Mouse (Mus musculus) small intestine, adult 2 months (tissue): ENCODE measurements around the gene Svip. TPM values are rescaled to one million over a fixed set of nuclear protein-coding genes. Genes with fewer than 3 reads are reported as not detected.

Experiments
- H3K27ac ChIP-seq: fragments of 200-500 bp; 2 replicates; pipeline ENCODE4 v1.5.1; 2012; ENCODE audit warnings: low read depth, low read length, control low read depth, inconsistent platforms; ENCODE audit not compliant: insufficient read depth
- H3K27me3 ChIP-seq: fragments of 200-500 bp; 2 replicates; pipeline ENCODE4 v1.6.1; 2012; ENCODE audit warnings: mild to moderate bottlenecking, moderate library complexity, low read length, inconsistent platforms; ENCODE audit not compliant: control insufficient read depth, insufficient read depth
- H3K36me3 ChIP-seq: fragments of 200-500 bp; 2 replicates; pipeline ENCODE4 v1.6.1; 2012; ENCODE audit warnings: mild to moderate bottlenecking, low read length, control low read depth, inconsistent platforms; ENCODE audit not compliant: control insufficient read depth, insufficient read depth
- H3K4me1 ChIP-seq: fragments of 200-500 bp; 2 replicates; pipeline ENCODE4 v1.6.1; 2012; ENCODE audit warnings: low read length, inconsistent platforms, mixed read lengths; ENCODE audit not compliant: control insufficient read depth, insufficient read depth, insufficient read length
- H3K4me3 ChIP-seq: fragments of 200-500 bp; 2 replicates; pipeline ENCODE4 v1.5.1; 2012; ENCODE audit warnings: low read depth, mild to moderate bottlenecking, control low read depth, inconsistent platforms, low read length, moderate library complexity
- CTCF ChIP-seq: fragments of 200-500 bp; IDR thresholded peaks from 2 replicates; pipeline ENCODE4 v1.5.1; 2012; ENCODE audit warnings: low read depth, mild to moderate bottlenecking, control low read depth, inconsistent platforms, low read length, moderate library complexity, mixed read lengths; ENCODE audit not compliant: insufficient replicate concordance, insufficient read length; ENCODE audit errors: extremely low read depth
- POLR2A ChIP-seq: fragments of 200-500 bp; IDR thresholded peaks from 2 replicates; pipeline ENCODE4 v1.6.1; 2012; ENCODE audit warnings: low read depth, mild to moderate bottlenecking, control low read depth, inconsistent platforms, low read length, moderate library complexity
- WGBS: fragments of 180-500 bp; shearing (Covaris S2); methylation state at CpG from one replicate; pipeline ENCODE4 v1.1.7; 2018; 5-methylcytosine and 5-hydroxymethylcytosine counted together
- polyA plus RNA-seq: library from polyadenylated mRNA; depleted of rRNA; stranded (reverse); fragments of >200 nt; gene quantifications from 2 replicates; pipeline ENCODE4 v1.2.3, GENCODE M21; 2012; rRNA removed

Svip gene
- polyA plus RNA-seq, 1 experiment: 1.8 TPM

GRCm38 (mm10) chr7:51964681-51965080 is 41.1 kb downstream of the Svip start:
- no peak overlapping the region for H3K4me3 ChIP-seq
- TF ChIP-seq CTCF: no peak
- TF ChIP-seq POLR2A: no peak
- 84% methylated on average over 7 of the region's 7 CpGs for WGBS
- no peak overlapping the region for H3K27ac ChIP-seq
- H3K36me3 ChIP-seq: no peaks in the 10 kb centered on the region
- no peaks in the 10 kb centered on the region for H3K4me1 ChIP-seq
- H3K27me3 ChIP-seq: no peaks in the 10 kb centered on the region

- no peak overlapping the region for H3K4me3 ChIP-seq
Observed at GRCm38 (mm10) chr7:51962219-51962952, 43.4 kb downstream of the Svip start.

GRCm38 (mm10) chr7:51960698-51961374 is 45.0 kb downstream of the Svip start:
- no peaks in the 10 kb centered on the region for H3K4me1 ChIP-seq
- no peak overlapping the region for H3K4me3 ChIP-seq
- 68% methylated on average over 6 of the region's 6 CpGs for WGBS
- H3K27ac ChIP-seq: no peak overlapping the region
- H3K36me3 ChIP-seq: no peaks in the 10 kb centered on the region
- TF ChIP-seq CTCF: no peak
- TF ChIP-seq POLR2A: no peak
- no peaks in the 10 kb centered on the region for H3K27me3 ChIP-seq

More at GRCm38 (mm10) chr7:51962219-51962952, 43.4 kb downstream of the Svip start:
- WGBS: 84% methylated on average over 10 of the region's 10 CpGs
- Histone ChIP-seq H3K27me3 (no peaks in the 10 kb centered on the region), H3K36me3 (no peaks in the 10 kb centered on the region), H3K27ac (no peak overlapping the region), H3K4me1 (no peaks in the 10 kb centered on the region)
- no peak for TF ChIP-seq POLR2A
- TF ChIP-seq CTCF: no peak

DNA sequence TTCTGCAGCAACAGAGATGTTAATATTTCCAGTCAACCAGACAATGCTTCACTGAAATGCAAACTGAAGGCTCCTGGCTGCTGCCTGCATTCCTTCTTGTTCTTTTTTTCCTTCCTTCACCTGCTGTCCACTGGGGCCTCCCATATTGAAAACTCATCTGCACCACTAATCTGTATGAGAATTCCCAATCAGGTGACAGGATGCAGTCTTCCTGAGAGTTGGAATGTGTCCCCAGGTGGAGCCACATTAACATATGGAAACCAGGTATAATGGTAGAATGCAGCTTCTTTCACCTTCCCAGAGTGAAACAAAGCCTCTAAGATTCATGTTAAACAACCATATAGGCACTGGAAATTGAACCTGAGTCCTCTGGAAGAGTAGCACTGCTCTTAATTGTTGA is 48.1 kb downstream of the Svip start:
- H3K4me1 ChIP-seq: no peaks in the 10 kb centered on the region
- H3K27me3 ChIP-seq: no peaks in the 10 kb centered on the region
- H3K27ac ChIP-seq: no peak overlapping the region
- no peak overlapping the region for H3K4me3 ChIP-seq
- TF ChIP-seq POLR2A: no peak
- TF ChIP-seq CTCF: no peak
- H3K36me3 ChIP-seq: 0 out of 2 replicates have a peak, but pooled peaks cover 1% of the 10 kb centered on the region

GRCm38 (mm10) chr7:51955424-51956041 is 50.3 kb downstream of the Svip start:
- WGBS: 68% methylated on average over 9 of the region's 9 CpGs
- 0 out of 2 replicates have a peak, but pooled peaks cover 1% of the 10 kb centered on the region for H3K36me3 ChIP-seq
- no peaks in the 10 kb centered on the region for H3K27me3 ChIP-seq
- TF ChIP-seq CTCF (no peak), POLR2A (no peak)
- H3K27ac ChIP-seq: no peak overlapping the region
- no peaks in the 10 kb centered on the region for H3K4me1 ChIP-seq
- no peak overlapping the region for H3K4me3 ChIP-seq

Other genes starting within 250 kb of the Svip start
- 0.61 and 1.1 TPM in 2 replicates for gene Gas2, start 144.0 kb downstream of the Svip start, polyA plus RNA-seq
- gene Fancf, start 143.8 kb downstream of the Svip start, polyA plus RNA-seq: 10.6 and 14.4 TPM in 2 replicates
- not detected in 2 replicates for gene 1700015G11Rik, start 9.7 kb upstream of the Svip start, polyA plus RNA-seq